Mouse (Mus musculus): ENCODE measurements around the gene Adig.

DNA sequence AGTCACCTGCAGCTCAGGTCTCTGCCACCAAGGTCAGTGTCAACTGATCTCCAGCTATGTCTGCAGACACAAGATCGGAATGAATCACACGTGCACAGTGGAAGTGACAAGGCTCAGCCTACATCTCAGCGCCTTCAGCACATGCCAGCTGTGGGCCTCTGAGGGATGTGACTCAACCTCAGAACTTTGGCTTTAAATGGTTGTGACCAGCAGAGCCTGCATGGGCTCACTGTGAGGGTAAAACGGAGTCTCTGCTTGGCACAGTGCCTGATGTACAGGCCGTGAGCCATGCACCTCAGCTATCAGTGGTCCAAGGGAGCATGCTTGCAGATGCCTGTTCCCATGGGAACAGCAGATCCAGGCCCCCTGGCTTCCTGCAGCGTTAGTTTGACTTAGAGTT is 16.2 kb downstream of the Adig start:
- TF ChIP-seq CTCF (IDR thresholded peaks at IDR 0.05; ENCODE audit: low read depth), result no peak
- TF ChIP-seq EP300 (optimal IDR thresholded peaks at IDR 0.05), result no peak
